Mouse (Mus musculus) forebrain, postnatal 0 days (tissue): ENCODE measurements at regions not wholly inside any gene's neighbourhood (a gene's known extent, or its start where the extent isn't known, plus 50 kb on each side); places are given as distances from the start of the nearest gene placed in this dataset.

Source experiments
- ATAC-seq: fragments of 200-750 bp; cut with Nextera tagmentation; 2 replicates; pipeline ENCODE4 v1.8.0; 2017; ENCODE audit warnings: mild to moderate bottlenecking, moderate library complexity
- DNase-seq: peaks from one replicate; pipeline ENCODE4 v3.0.0-alpha.2; 2015
- H3K27ac ChIP-seq: fragments of 300-500 bp; sonication (generic); 2 replicates; pipeline ENCODE4 v1.5.1; 2014; ENCODE audit warnings: low read depth, mild to moderate bottlenecking, antibody characterized with exemption, low read length, moderate library complexity, mixed read lengths
- H3K27me3 ChIP-seq: fragments of 300-500 bp; sonication (generic); 2 replicates; pipeline ENCODE4 v1.6.1; 2014; ENCODE audit warnings: mild to moderate bottlenecking, low read length, mixed read lengths; ENCODE audit not compliant: insufficient read depth
- H3K36me3 ChIP-seq: fragments of 300-500 bp; sonication (generic); 2 replicates; pipeline ENCODE4 v1.6.1; 2014; ENCODE audit warnings: mild to moderate bottlenecking, moderate library complexity; ENCODE audit not compliant: insufficient read depth
- H3K4me1 ChIP-seq: fragments of 300-500 bp; sonication (generic); 2 replicates; pipeline ENCODE4 v1.6.1; 2014; ENCODE audit warnings: antibody characterized with exemption; ENCODE audit not compliant: insufficient read depth
- H3K4me2 ChIP-seq: fragments of 300-500 bp; sonication (generic); 2 replicates; pipeline ENCODE4 v1.6.1; 2014; ENCODE audit warnings: low read depth, mild to moderate bottlenecking, moderate library complexity
- H3K4me3 ChIP-seq: fragments of 300-500 bp; sonication (generic); 2 replicates; pipeline ENCODE4 v1.5.1; 2014; ENCODE audit warnings: low read depth, low read length, mixed read lengths
- H3K9ac ChIP-seq: fragments of 300-500 bp; sonication (generic); 2 replicates; pipeline ENCODE4 v1.6.1; 2014; ENCODE audit warnings: mild to moderate bottlenecking
- H3K9me3 ChIP-seq: fragments of 300-500 bp; sonication (generic); 2 replicates; pipeline ENCODE4 v1.6.1; 2016; ENCODE audit warnings: low read length
- CTCF ChIP-seq: sonication (generic); IDR thresholded peaks from 2 replicates; pipeline ENCODE4 v1.5.1; 2016; ENCODE audit warnings: antibody characterized with exemption, control low read depth, low read depth
- WGBS: fragments of 180-500 bp; shearing (Covaris S2); extraction: QIAGEN DNeasy Blood & Tissue Kit; methylation state at CpG from one replicate; pipeline ENCODE4 v1.1.7; 2014; 5-methylcytosine and 5-hydroxymethylcytosine counted together

- H3K4me1 ChIP-seq = peaks cover 17% of the 10 kb centered on the region
- H3K4me2 ChIP-seq = no peak overlapping the region
- 0 out of 2 replicates have a peak, but pooled peaks cover 1% of the 10 kb centered on the region for H3K9me3 ChIP-seq
- DNase-seq = no peak
- H3K4me3 ChIP-seq = no peak overlapping the region
- no peaks in the 10 kb centered on the region for H3K36me3 ChIP-seq
- H3K27me3 ChIP-seq = no peaks in the 10 kb centered on the region
- ATAC-seq = no peak
- H3K9ac ChIP-seq = no peak overlapping the region
- WGBS = 9% methylated on average over 8 of the region's 8 CpGs
- H3K27ac ChIP-seq = no peak overlapping the region
- TF ChIP-seq CTCF = no peak
Measured at GRCm38 (mm10) chr4:142770177-142770576, 442.6 kb downstream of the Prdm2 start.

GRCm38 (mm10) chr4:142767665-142768064, 445.1 kb downstream of the Prdm2 start:
- peaks cover 9% of the 10 kb centered on the region; the same call in 1 of the 2 replicates for H3K4me1 ChIP-seq
- H3K27me3 ChIP-seq = no peaks in the 10 kb centered on the region
- H3K36me3 ChIP-seq = no peaks in the 10 kb centered on the region
- H3K27ac ChIP-seq = no peak overlapping the region
- DNase-seq (no peak), ATAC-seq (no peak)
- TF ChIP-seq CTCF = no peak
- H3K4me3 ChIP-seq = no peak overlapping the region
- H3K9ac ChIP-seq = no peak overlapping the region
- WGBS = 70% methylated on average over 4 of the region's 4 CpGs
- H3K4me2 ChIP-seq = no peak overlapping the region
- 0 out of 2 replicates have a peak, but pooled peaks cover 4% of the 10 kb centered on the region for H3K9me3 ChIP-seq

GRCm38 (mm10) chr4:142761577-142761976, 451.2 kb downstream of the Prdm2 start:
- no peak for TF ChIP-seq CTCF
- no peaks in the 10 kb centered on the region for H3K4me1 ChIP-seq
- 77% methylated on average over 8 of the region's 8 CpGs for WGBS

GRCm38 (mm10) chr4:142758102-142758501, 454.7 kb downstream of the Prdm2 start:
- no peaks in the 10 kb centered on the region for H3K4me1 ChIP-seq
- WGBS = 59% methylated on average over 3 of the region's 3 CpGs
- no peaks in the 10 kb centered on the region for H3K27me3 ChIP-seq
- H3K9me3 ChIP-seq = no peaks in the 10 kb centered on the region
- TF ChIP-seq CTCF = no peak
- H3K27ac ChIP-seq = no peak overlapping the region
- no peak overlapping the region for H3K4me2 ChIP-seq
- no peaks in the 10 kb centered on the region for H3K36me3 ChIP-seq
- ATAC-seq (no peak), DNase-seq (no peak)
- no peak overlapping the region for H3K9ac ChIP-seq
- H3K4me3 ChIP-seq = no peak overlapping the region

More at GRCm38 (mm10) chr4:142761577-142761976, 451.2 kb downstream of the Prdm2 start:
- no peak for DNase-seq
- H3K36me3 ChIP-seq = no peaks in the 10 kb centered on the region
- no peak overlapping the region for H3K9ac ChIP-seq
- no peaks in the 10 kb centered on the region for H3K27me3 ChIP-seq
- H3K4me3 ChIP-seq = no peak overlapping the region
- no peak overlapping the region for H3K4me2 ChIP-seq
- ATAC-seq = no peak
- H3K27ac ChIP-seq = no peak overlapping the region
- H3K9me3 ChIP-seq = 0 out of 2 replicates have a peak, but pooled peaks cover 4% of the 10 kb centered on the region

- WGBS = 54% methylated on average over 6 of the region's 6 CpGs
- Histone ChIP-seq H3K9ac (no peak overlapping the region), H3K36me3 (no peaks in the 10 kb centered on the region), H3K4me1 (no peaks in the 10 kb centered on the region), H3K27ac (no peak overlapping the region), H3K9me3 (no peaks in the 10 kb centered on the region), H3K27me3 (no peaks in the 10 kb centered on the region), H3K4me3 (no peak overlapping the region), H3K4me2 (no peak overlapping the region)
- ATAC-seq (no peak; the same call in 1 of the 2 replicates), DNase-seq (no peak)
- TF ChIP-seq CTCF = no peak
Measured at GRCm38 (mm10) chr4:142756332-142756731, 456.5 kb downstream of the Prdm2 start.

- no peaks in the 10 kb centered on the region for H3K9me3 ChIP-seq
- TF ChIP-seq CTCF = no peak
- 0 out of 2 replicates have a peak overlapping the region, but pooled peaks have one; percentile 16 for H3K27ac ChIP-seq
- DNase-seq = peak; percentile 67
- ATAC-seq = peak; percentile 84
- 10% methylated on average over 8 of the region's 8 CpGs for WGBS
- H3K27me3 ChIP-seq = no peaks in the 10 kb centered on the region
- no peak overlapping the region for H3K4me2 ChIP-seq
- no peak overlapping the region for H3K4me3 ChIP-seq
- H3K4me1 ChIP-seq = peaks cover 4% of the 10 kb centered on the region; the same call in 1 of the 2 replicates
- H3K9ac ChIP-seq = no peak overlapping the region
- H3K36me3 ChIP-seq = no peaks in the 10 kb centered on the region
Measured at GRCm38 (mm10) chr4:142749918-142750317, 462.9 kb downstream of the Prdm2 start.

- no peak overlapping the region for H3K27ac ChIP-seq
- no peak for ATAC-seq
- H3K9ac ChIP-seq = no peak overlapping the region
- 91% methylated on average over 4 of the region's 4 CpGs for WGBS
- H3K4me1 ChIP-seq = no peaks in the 10 kb centered on the region
- H3K36me3 ChIP-seq = no peaks in the 10 kb centered on the region
- no peak overlapping the region for H3K4me3 ChIP-seq
- H3K4me2 ChIP-seq = no peak overlapping the region
- TF ChIP-seq CTCF = no peak
- H3K27me3 ChIP-seq = no peaks in the 10 kb centered on the region
- no peak for DNase-seq
- no peaks in the 10 kb centered on the region for H3K9me3 ChIP-seq
Measured at GRCm38 (mm10) chr4:142723554-142723907, 484.3 kb upstream of the Kazn start.
